Mouse (Mus musculus): ENCODE data around the gene Sox30.

Sox30 gene

DNA sequence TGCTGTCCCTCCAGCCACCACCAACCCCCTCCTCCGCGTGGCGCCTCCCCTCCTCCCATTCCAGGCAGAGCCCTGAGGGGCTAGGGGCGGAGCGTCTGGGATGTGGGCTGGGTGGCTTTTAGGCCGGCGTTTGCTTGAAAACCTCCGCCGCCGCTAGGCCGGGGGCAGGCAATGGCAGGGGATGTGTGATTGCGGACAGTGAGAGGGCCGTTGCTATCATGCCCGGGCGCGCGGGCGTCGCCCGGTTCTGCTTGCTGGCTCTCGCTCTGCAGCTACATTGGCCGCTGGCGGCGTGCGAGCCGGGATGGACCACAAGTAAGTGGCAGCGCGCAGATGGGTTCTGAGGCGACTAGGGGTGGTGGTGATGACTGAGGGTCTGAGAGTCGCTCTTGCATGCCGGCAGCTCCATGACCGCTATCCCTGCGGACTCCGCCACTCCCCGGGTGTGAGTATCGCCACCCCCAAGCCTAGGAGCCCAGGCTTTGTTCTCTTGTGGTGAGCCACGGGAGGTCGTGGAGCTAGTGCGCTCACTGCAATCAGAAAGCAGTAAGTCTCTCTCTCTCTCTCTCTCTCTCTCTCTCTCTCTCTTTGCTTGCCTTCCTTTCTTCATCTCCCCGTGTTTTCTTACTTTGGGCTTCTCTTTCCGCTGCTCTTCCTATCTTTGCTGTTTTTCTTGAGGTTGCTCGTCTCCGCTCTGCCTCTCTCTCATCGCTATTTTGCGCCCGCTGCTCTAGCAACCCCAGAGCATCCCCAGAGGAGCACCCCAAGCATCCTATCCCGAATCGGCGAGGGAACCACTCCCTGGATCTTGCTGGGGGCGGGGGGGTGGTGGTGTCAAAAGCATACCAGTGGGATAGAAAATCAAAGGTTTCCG, 76.0 kb downstream of the Sox30 start, which contains the start of gene Adam19:
TSS of gene Adam19 (plus strand) at position 97 of the 874 bp plus-strand sequence.
- peak; percentile 56 for DNase-seq (ENCODE audit: low spot score)

DNA sequence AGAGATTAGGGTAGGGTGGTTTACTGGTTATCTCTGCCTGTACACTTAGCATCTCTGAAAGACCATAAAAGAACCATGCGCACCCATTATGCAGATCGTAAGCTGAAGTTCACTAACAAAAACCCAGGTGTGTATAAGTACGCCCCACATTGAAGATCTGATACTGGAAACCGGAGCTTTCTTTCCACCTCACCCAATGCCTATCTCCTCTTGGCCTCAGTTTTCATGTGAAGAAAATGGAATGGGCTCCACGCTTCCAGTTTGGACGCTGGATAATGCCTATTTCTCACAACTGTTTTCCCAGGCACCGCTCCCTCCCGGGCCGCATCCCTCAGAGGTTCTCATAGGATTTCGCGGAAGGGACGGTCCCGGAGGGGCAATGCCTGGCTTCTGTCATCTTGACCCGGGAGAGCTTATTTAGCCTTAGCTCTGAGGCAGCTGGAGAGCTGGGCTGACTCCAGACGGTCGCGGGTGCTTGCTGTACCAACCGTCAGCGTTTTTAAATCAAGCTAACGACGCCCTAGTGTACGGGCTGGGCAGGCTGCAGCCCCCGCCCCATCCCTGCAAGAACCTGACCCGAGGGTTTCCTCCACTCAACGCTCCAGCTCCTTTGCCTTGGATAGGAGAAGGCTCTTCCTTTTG, 76.8 kb downstream of the Sox30 start:
- DNase-seq (ENCODE audit: low spot score): no peak

DNA sequence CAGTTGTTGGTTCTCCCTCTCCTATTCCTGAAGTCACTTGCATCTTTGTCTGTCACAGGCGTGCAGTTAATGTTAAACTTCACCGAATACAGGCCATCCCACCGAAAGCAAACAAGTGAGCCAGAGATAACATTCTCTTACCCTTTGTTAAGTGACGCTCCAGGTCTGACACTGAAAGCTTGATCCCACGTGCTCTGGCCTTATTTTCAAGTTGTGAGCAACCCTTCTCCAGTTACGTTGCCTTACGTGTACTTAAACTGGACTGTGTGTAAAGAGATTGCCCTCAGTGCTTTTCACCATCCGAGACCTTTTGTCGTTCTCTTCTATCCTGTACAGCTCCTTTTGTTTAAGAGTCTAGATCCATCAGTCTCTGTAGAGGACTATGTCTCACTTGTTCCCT, 77.9 kb downstream of the Sox30 start:
- DNase-seq (ENCODE audit: low spot score): no peak

DNA sequence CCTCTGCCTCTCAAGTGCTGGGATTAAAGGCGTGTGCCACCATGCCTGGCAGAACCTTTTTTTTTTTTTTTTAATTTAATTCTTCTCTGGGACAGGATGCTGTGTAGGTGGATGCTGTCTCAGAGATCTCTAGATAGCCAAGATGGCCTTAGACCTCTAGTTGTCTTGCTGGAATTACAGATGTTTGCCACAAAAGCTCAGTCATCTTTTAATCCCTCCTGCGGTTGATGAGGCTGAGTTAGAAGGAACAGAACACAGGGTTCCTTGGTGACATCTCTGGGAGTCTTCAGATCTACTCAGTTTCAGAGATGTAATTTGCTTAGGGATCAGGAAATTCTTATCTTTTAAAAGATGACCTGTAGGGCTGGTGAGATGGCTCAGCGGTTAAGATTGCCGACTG, 78.8 kb downstream of the Sox30 start:
- DNase-seq (ENCODE audit: low spot score): no peak

DNA sequence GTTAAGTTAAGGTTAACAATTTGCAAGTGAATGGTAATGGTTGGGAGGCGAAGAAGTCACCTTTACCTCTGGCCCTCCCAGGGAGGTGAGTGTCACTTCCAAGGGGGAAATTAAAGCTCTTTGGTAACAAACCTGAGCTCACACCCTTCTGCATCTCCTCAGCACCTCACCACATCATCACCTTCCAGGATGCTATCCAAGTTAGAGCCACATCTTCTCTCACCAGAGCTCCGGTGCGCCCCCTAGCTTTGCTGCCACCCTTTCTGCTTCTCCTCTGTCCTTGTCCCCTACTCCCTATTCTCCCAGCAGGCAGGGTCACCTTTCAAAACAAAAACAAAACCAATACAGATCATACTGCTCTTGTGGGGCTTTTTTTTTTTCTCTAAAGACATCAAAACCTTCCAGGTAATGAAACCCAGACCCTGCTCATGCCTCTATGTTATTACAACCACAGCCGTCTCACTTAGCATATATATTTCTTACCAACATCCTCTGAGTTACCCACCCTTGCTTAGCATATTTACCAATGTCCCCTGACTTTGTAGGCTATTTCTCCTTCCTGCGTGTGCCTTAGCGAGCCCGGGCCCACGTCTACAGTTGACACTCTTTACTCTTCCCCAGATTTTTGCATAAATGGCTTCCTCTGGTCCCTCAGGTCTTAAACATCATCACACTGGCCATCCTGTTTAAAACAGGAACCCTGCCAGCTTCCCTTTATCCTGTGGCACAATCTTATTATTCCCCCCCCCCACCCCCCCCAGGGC, 80.0 kb downstream of the Sox30 start:
- no peak for DNase-seq (ENCODE audit: low spot score)

DNA sequence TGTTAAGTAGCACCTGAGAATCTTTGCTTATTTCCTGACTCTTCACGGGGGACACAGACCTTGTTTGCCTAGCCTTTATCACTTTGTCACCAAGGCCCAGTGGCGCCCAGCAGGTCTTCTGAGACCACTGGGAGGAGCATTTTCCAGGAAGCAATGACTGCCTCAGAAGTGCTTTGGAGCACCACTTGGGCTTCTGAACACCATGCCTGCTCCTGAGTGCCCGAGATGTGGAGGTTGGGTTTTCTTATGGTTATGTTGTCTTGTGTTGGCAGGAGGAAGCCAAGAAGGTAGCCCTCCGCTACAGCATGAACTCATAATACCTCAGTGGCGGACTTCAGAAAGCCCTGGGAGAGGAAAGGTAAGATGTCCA, 80.5 kb downstream of the Sox30 start:
- no peak for DNase-seq (ENCODE audit: low spot score)

DNA sequence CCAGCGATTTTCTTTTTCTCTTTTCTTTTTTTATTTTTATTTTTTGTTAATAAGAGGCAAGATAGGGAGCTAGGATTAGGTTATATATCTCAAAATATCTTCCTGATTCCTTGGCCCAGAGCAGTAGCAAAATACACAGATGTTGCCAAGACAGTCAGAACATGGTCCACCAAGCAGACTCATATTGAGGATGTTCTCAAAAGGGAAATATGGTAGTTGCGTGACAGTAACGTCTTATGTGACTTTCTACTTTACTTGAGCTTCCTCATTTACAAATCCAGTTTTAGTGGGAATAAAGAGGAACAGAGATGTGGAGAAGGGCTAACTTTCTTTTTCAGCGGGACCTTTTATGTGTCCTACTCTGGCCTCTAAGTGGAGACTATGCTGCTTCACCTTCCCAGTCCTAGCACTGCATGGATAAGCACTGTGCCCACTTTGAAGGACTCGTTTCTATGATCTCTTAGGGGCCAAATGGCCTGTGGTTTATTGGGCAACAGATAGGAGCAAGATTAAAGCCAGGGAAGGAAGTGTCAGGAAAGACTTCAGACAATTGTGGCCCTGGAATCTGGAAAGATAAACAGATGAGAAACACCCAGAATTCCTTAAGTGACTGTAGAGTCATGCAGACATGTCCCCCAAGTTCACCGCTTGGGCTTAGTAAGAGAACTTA, 81.8 kb downstream of the Sox30 start:
- no peak for DNase-seq (ENCODE audit: low spot score)

DNA sequence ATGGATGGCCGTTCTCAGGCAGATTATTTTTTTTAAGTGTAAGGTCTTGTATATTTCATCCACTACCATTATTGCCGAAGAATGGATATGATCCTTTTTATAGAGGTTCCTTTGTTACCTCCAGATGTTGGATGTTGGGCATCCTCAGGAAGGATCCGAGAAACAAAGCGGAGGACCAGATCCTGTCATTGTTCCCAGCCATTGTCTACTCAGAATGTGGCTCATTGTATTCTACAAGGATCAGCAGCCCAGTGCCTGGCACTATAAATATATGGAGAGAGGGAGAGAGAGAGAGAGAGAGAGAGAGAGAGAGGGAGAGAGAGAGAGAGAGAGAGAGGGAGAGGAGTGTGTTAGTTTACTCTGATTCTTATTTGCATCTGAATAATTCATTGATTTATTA, 82.5 kb downstream of the Sox30 start:
- DNase-seq (ENCODE audit: low spot score): no peak

DNA sequence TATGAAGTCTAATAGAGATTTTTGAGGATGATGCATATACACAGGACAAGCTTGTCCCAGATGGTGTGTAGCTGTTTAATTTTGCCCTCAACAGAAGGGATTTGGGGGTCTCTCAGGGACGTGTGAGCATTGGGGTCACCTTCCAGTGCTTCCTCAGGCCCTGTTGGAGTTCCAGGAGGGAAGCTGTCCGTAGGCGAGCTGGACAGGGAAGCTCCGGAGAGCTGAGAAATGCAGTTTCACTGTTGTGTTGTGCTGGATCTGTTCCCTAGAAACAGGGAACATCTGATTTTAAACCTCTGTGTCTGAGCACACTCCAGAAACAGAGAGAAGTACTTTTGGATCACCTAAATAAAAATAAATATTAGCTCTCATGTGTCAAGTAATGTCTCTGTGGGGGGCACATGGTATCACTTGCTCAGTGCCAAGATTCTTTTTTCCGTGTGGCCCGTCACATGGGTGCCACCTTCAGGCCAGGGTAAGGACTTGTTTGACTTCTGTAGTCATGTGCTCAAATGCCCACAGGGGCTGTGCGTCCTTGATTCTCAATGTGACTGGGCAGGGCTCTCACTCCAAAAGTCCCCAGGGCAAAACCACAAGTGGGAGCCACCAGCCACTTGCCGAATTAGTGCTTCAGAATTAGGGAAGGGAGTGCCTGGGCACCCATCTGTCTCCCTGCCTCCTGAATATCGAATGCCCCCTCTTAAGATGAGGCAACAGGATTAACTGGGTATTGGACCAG, 83.1 kb downstream of the Sox30 start:
- DNase-seq (ENCODE audit: low spot score): no peak

DNA sequence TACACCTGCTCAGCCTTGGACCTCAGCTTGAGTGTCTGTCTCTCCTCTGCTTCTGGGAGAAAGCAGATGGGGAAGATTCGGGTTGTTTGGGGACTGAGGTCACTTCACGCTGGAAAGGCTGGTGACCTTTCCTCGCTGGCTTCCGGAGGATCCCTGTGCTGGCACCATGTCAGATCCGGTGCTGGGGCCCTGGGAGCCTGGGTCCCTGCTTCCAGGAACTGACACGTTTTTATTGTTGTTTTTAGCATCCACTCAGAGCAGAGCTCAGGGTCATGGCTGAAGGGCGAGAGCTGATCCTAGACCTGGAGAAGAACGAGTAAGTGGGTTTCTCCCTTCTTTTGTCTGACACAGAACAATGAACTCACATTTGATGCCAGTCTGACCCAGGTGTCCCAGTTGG, 84.7 kb downstream of the Sox30 start:
- DNase-seq (ENCODE audit: low spot score): no peak

DNA sequence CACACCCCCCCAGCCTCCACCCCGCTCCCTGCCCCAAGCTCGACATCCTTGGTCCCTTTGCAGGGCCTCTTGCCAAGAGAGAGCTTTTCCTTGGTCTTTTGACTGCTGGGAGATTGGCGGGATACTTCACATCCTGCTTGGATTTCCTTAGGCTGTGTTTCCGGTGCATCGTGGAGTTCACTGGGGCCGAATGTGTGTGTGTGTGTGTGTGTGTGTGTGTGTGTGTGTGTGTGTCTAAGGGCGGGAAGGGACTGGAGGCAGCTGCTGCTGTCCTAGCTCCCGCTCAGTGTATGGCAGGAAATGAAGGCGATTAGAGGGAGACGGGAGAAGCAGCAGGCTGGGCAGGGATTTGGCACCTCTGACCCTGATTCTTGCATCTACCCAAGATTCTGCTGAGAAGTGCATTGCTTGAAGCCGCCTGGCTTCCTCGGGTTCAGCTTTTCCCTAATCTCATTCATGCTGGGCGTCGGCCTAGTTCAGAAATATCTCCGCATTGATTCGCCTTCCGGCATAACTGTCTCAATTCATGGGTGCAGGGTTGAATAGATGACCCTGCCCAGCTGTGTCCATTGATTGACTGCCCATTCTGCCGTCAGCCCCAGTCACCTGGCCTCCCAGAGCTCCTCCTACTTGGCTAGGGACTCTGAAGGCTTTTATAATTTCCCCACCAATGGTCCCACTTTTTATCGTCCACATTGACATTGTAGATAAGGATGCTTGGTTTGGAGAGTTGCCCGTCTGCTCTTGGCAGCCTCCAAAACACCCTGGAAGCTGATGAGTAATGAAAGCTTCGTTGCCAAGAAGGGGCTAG, 85.3 kb downstream of the Sox30 start:
- DNase-seq (ENCODE audit: low spot score): peak; percentile 51

All from ovary, postnatal 14 days (tissue).